Mouse (Mus musculus): ENCODE results near the gene Sertad1.

The Sertad1 gene

GRCm38 (mm10) chr7:27471390-27472120 lies 15.2 kb upstream of the Sertad1 start:
- in situ Hi-C loops (cut with MboI; ENCODE audit: unreplicated experiment in 2 of 2): loop anchor here in 1 of 2 experiments (25.0 kb wide), 3 partner anchors 916 to 1834 kb away; partner anchors contain the start of genes B3gnt8, Hnrnpl, Med29 and Paf1

GRCm38 (mm10) chr7:27472596-27472995 lies 14.1 kb upstream of the Sertad1 start:
- in situ Hi-C loops (cut with MboI; ENCODE audit: unreplicated experiment in 2 of 2): loop anchor here in 1 of 2 experiments (25.0 kb wide), 3 partner anchors 915 to 1835 kb away; partner anchors contain the start of genes B3gnt8, Hnrnpl, Med29 and Paf1

- in situ Hi-C loops (cut with MboI; ENCODE audit: unreplicated experiment in 2 of 2): loop anchor here in 1 of 2 experiments (25.0 kb wide), 3 partner anchors 914 to 1836 kb away; partner anchors contain the start of genes B3gnt8, Hnrnpl, Med29 and Paf1
These were observed 13.4 kb upstream of the Sertad1 start, which contains the start of gene Sertad3 for GRCm38 (mm10) chr7:27473156-27473834. Gene Sertad3 (plus strand): TSS chr7:27473768.

GRCm38 (mm10) chr7:27473835-27474489 lies 12.7 kb upstream of the Sertad1 start:
- in situ Hi-C loops (cut with MboI; ENCODE audit: unreplicated experiment in 2 of 2): loop anchor here in 1 of 2 experiments (25.0 kb wide), 3 partner anchors 913 to 1837 kb away; partner anchors contain the start of genes B3gnt8, Hnrnpl, Med29 and Paf1

GRCm38 (mm10) chr7:27474490-27474954 lies 12.2 kb upstream of the Sertad1 start:
- in situ Hi-C loops (cut with MboI; ENCODE audit: unreplicated experiment in 2 of 2): loop anchor here in 1 of 2 experiments (25.0 kb wide), 3 partner anchors 913 to 1837 kb away; partner anchors contain the start of genes B3gnt8, Hnrnpl, Med29 and Paf1

- in situ Hi-C loops (cut with MboI; ENCODE audit: unreplicated experiment in 2 of 2): no loop called here
These were observed 11.1 kb upstream of the Sertad1 start for GRCm38 (mm10) chr7:27475596-27475995.

GRCm38 (mm10) chr7:27476098-27476635 lies 10.5 kb upstream of the Sertad1 start:
- in situ Hi-C loops (cut with MboI; ENCODE audit: unreplicated experiment in 2 of 2): no loop called here

- in situ Hi-C loops (cut with MboI; ENCODE audit: unreplicated experiment in 2 of 2): no loop called here
These were observed 8.1 kb upstream of the Sertad1 start for GRCm38 (mm10) chr7:27478561-27478960.

- in situ Hi-C loops (cut with MboI; ENCODE audit: unreplicated experiment in 2 of 2): no loop called here
These were observed 7.0 kb upstream of the Sertad1 start for GRCm38 (mm10) chr7:27479750-27480149.

GRCm38 (mm10) chr7:27480506-27480905 lies 6.2 kb upstream of the Sertad1 start:
- in situ Hi-C loops (cut with MboI; ENCODE audit: unreplicated experiment in 2 of 2): no loop called here

GRCm38 (mm10) chr7:27480927-27481626 lies 5.6 kb upstream of the Sertad1 start:
- in situ Hi-C loops (cut with MboI; ENCODE audit: unreplicated experiment in 2 of 2): no loop called here

- in situ Hi-C loops (cut with MboI; ENCODE audit: unreplicated experiment in 2 of 2): no loop called here
These were observed 5.1 kb upstream of the Sertad1 start for GRCm38 (mm10) chr7:27481627-27481969.

GRCm38 (mm10) chr7:27483860-27484259 lies 2.9 kb upstream of the Sertad1 start:
- in situ Hi-C loops (cut with MboI; ENCODE audit: unreplicated experiment in 2 of 2): no loop called here

- in situ Hi-C loops (cut with MboI; ENCODE audit: unreplicated experiment in 2 of 2): loop anchor here (5.0 kb wide), 2 partner anchors 44 to 91 kb away; no protein-coding TSS in a partner anchor
These were observed 474 bp upstream of the Sertad1 start for GRCm38 (mm10) chr7:27486102-27486769.

- in situ Hi-C loops (cut with MboI; ENCODE audit: unreplicated experiment in 2 of 2): loop anchor here (5.0 kb wide), 2 partner anchors 46 to 89 kb away; no protein-coding TSS in a partner anchor
These were observed 1.1 kb downstream of the Sertad1 start for GRCm38 (mm10) chr7:27487740-27488268.

GRCm38 (mm10) chr7:27489270-27489869 lies 2.7 kb downstream of the Sertad1 start:
- in situ Hi-C loops (cut with MboI; ENCODE audit: unreplicated experiment in 2 of 2): loop anchor here (5.0 kb wide), 2 partner anchors 47 to 88 kb away; no protein-coding TSS in a partner anchor

- in situ Hi-C loops (cut with MboI; ENCODE audit: unreplicated experiment in 2 of 2): loop anchor here in 1 of 2 experiments (10.0 kb wide), 1 partner anchor 155 kb away; the partner anchor contains the start of gene Ltbp4
These were observed 3.5 kb downstream of the Sertad1 start for GRCm38 (mm10) chr7:27490227-27490542.
